Mouse (Mus musculus) ES-E14 (cell line): ENCODE results near the gene Csf2rb.
"Not testable (repeated sequence)": the region's sequence is repeated elsewhere in the genome, so short reads cannot be mapped to it uniquely, and the experiment has no call there.

ENCODE experiments used
- CHD2 ChIP-seq: IDR thresholded peaks from 2 replicates; pipeline ENCODE4 v1.6.1; 2014; ENCODE audit warnings: mild to moderate bottlenecking, low read depth, low read length, inconsistent platforms
- HCFC1 ChIP-seq: IDR thresholded peaks from 2 replicates; pipeline ENCODE4 v1.6.1; 2012; ENCODE audit warnings: low read length, inconsistent platforms, borderline replicate concordance; ENCODE audit not compliant: insufficient read depth
- MAFK ChIP-seq: IDR thresholded peaks from 2 replicates; pipeline ENCODE4 v1.6.1; 2014; ENCODE audit warnings: mild to moderate bottlenecking, low read depth, low read length, inconsistent platforms; ENCODE audit not compliant: insufficient read depth
- ZC3H11A ChIP-seq: IDR thresholded peaks from 2 replicates; pipeline ENCODE4 v1.6.1; 2012; ENCODE audit warnings: low read depth, mild to moderate bottlenecking, inconsistent platforms, low read length, borderline replicate concordance
- ZNF384 ChIP-seq: IDR thresholded peaks from 2 replicates; pipeline ENCODE4 v1.6.1; 2012; ENCODE audit warnings: low read depth, low read length, inconsistent platforms

DNA sequence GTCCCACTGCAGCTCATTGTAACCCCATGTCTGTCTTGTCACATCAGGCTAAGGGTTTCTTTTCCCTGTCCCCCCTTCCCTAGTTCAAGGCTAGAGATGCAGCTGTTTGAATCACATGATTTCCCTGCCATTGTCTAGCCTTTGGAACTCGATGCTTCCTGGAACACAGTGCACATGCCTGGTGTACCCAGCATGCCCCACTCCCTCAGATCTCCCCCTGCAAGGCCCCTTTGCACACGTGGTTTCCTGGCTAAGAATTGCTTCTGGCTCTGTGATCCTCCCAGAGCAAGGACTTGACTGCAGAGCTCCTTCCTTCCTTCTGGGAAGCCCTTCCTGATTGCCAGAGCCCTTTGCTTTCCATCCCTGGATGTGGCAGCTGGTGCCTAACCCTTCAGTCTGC lies 32.3 kb upstream of the Csf2rb start:
- not testable (repeated sequence) for TF ChIP-seq HCFC1, ZNF384, MAFK, ZC3H11A, CHD2
